Mouse (Mus musculus) c-Kit-positive CD71-positive TER-119-positive erythroid progenitor cells, embryonic 14.5 days (primary cell): Measurements from ENCODE around the gene Slc24a4.

Experiments used
- DNase-seq: peaks from one replicate; pipeline ENCODE4 v3.0.0-alpha.2; 2013; ENCODE audit warnings: low spot score

Gene Slc24a4

DNA sequence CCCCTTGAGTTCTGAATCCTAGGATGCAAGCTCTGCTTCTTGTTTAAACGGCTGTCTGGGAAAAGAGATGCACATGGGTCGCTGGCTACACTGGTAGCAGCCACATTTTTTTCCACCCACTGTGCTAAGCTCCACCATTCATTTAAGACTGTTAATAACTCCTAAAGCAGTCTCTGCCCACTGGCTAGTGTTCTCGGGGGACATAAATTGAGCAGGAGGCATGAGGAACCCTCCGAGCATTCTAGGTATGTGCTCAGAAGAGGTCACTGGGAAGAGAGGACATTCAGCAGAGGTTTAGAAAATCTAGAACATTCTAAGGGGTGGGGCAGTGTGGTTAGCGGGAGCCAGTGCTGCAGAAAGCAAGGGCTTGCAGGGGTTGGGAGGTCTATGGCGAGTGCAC lies 156.8 kb downstream of the Slc24a4 start:
- DNase-seq = no peak

DNA sequence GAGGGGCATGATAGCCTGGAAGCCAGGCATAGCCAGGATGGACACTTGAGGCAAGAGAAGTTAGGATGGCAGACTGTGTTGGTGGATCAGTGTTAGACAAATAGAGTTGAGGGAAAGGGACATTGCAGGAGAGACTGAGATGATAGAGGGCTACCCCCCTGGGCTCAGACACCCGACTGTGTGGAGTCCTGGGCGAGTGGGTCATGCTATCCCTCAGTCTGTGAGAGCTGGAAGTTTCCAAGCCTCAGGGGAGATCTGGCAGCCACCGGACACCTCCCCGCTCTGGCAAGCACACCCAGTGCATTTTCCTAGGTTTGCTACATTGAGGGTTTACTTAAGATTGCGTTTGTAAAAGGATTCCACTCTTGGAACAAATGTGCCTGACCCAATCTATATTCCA lies 157.2 kb downstream of the Slc24a4 start:
- DNase-seq = no peak

DNA sequence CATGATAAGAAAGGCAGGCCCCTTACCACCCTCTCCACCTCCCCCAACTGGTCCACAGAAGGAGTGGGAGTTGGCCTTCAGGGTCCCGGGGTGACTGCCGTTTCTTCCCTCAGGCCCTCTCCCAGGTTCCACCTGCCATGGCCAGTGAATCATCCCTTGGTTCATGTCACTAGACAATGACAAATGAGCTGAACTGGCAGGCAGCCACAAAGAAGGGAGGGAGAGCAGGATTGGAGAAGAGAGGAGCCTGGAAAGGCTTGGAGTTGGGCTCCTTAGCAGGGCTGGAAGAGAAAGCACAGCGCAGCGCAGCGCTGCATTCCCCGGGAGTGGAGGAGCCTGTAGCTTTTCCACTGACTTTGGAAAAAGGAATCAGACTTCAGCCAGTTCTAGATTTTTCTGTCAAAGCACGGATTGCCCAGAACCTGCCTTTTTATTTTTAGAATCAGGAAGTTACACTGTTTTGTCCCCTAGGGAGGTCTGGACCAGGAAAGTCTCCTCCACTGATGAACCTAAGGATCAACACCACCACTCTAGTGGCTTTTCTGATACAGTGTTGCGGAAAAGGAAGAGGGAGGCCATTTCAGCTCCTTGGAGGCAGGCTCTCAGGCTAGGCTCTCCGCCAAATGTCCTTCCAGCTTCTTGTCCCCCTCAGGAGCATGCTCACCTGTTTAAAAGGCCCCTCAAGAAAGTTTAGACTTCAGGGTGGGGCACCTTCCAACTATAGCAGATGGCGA lies 158.3 kb downstream of the Slc24a4 start:
- no peak for DNase-seq

DNA sequence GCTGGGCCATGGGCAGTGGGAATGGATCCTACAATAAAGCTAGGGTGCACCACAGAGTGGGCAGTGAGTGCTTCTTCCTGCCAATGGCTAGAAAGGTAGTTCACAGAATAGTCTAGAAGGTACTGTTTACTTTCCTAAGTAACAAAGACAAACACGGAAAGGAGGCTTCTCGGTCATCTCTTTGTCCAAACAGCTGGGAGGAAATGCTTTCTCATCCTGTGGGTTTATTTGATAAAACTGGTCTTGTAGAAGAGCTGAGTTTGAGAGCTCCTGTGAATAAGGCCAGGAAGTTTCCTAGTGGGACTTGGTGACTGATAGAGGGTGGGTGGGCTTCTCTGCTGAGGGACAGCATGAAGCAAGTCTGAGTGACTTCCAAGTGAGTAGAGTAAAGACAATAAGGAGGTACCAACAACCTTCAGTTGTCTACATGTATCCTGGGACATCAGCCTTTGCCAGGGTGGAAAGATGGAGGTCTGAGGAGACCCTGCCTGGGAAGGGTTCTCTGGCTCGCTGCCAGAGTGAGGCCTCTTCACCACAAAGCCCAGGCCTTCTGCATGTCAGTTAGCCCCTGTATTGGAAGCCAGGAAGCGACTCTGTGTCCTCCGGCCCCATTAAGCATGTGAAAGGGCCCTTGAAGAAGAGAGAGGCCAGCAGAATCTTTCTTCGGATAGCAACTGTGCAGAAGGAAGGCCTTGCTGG lies 159.5 kb downstream of the Slc24a4 start:
- no peak for DNase-seq

DNA sequence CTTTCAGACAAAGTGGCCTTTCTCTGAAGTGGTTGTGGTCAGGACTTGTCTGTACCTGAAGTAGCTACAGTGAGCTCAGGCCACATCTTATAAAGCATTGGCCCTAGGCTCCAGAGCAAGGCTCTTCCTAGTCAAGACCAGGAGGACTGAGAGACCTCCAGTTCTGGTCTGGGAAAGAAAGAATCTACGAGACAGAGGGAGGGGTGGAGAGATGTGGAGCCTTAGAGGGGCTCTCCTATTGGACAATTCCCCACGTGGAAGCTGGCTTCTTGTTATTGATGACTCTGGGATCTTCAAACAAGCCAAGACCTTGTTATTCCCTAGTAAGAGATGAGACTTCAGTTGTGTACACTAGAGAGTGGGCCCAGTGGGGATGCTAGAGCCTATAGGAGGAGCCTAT lies 160.3 kb downstream of the Slc24a4 start:
- no peak for DNase-seq

DNA sequence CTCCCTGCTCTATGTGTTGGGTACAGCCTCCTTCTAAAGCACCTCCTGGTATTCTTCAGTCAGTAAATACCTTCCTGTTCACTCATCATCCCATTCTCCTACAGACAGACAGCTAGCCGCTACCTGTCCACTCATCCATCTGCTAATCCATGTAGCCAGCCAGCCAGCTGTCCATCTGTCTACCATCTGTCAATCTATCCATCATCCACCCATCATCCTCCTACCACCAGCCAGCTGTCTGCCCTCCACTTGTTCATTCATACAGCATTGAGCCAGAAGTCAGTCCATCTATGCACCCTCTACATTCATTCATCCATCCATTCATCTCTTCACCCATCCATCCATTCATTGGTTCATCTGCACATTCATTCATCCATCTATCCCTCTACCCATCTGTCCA lies 161.0 kb downstream of the Slc24a4 start:
- no peak for DNase-seq

DNA sequence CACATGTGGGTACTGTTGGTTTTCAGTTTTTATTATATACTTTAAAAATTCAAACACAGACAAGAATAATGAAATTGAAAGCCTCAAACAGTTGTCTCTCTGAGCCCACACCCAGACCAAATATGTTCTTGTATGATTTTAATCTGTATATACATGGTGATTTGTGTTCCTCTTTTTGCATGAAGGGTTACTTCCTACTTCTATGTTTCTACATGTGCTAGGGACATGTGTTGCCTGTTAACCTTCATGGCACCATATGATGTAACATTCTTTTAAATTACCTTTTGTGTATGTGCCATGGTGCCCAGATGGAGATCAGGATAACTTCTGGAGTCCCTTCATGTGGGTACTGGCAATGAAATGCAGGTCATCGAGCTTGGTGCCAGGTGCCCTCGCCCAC lies 162.1 kb downstream of the Slc24a4 start:
- no peak for DNase-seq

DNA sequence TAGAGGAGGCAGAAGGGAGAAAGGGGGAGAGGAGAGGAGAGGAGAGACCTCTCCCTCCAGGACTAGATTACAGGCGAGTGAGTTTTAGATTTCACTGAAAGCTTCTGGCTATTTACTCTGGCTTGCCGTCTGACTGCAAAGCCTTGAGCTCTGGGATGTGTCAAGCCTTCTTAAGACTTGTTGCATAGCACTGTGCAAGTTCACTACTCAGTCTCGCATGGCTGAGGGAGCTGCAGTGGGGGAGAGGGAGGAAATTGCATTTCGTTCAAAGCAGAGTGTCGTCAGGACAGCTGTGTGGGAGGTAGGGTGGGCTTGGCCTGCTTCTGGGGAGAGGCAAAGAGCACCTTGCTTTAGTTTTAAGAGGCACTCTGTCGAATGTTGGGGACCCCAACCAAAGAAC lies 163.2 kb downstream of the Slc24a4 start:
- no peak for DNase-seq

DNA sequence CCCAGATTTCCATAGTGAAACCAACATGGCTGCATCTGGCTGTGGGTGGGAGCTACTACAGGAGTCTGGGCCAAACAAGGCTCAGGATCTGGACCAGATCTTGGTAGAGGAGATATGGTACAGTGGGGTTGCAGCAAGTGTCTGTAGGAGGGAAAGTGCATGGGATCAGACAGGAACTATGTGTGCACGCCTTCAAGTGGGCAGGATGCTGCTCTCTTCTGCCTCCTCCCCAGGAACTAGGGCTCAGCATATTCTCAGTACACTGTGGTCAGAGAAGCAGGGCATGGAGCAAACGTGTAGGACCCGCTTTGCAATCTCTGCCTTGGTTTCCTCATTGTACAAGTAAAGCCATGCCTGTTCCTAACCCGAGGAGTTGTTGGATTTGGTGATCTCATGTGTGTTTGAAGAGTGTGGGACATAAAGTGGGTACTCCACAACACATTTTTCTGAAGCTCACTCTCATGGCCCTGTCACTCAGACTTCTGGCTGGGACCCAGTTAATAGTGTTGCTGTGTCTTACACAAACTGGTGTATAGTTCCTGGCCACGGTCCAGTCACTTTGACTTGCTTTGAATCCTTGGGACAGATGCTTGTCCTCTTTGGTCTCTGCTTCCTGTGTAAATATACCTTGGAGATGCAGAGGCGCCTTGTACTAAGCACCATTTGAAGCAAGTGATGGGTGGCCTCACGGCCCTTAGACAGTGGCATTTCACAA lies 164.1 kb downstream of the Slc24a4 start:
- DNase-seq = no peak

DNA sequence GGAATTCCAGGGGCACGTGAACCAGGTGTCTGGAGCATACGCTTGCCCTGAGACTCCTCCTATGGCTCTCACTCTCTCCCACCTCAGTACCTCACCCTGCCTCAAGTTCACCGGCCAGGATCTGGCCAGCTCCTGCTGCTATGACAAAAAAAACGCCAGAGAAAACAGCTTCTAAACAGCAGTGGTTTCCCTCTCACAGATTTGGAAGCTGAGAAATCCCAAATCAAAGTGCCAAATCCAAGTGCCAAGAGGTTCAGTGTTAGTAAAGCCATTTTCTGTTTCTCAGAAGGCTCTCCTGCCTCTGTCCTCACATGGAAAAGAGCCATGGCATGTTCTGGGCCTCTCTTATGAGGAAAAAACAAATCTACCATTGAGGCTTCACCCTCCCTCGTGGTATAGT lies 166.1 kb downstream of the Slc24a4 start:
- no peak for DNase-seq

DNA sequence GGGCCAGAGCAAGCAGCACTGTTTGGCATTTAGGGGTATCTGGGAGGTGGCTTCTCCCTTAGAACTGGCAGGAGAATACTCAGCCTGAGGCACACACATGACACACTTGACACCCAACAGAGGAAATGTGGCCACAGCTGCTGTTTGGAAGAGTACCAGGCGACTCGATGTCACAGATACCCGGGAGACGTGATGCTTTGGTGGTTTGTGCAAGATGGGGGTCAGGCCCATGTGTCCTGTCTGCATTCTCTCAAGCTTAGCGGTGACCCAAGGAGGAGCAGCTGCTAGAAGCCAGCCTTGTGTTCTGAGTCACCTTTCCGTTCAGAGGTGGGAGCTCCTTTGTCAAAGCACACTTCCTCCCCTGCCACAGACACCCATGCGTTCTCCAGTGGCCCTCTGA lies 166.7 kb downstream of the Slc24a4 start:
- no peak for DNase-seq

DNA sequence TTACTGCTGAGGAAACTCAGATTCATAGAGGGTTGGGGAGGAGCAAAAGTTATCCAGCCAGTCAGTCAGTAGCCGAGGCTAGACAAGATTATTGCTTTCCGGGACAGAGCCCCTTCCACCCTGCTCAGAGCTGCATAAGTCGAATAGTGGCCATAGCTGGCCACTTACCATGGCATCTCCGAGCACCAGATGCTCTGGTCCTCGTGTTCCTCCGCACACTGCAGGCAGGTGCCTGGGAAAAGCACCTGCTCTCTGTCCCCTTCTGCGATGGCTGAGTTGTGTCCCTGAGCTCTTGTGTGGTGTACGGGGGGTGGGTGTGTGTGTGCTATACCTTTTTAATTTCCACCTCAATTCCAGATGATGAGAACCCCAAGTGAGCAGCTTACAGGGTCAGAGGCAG lies 167.1 kb downstream of the Slc24a4 start:
- no peak for DNase-seq

DNA sequence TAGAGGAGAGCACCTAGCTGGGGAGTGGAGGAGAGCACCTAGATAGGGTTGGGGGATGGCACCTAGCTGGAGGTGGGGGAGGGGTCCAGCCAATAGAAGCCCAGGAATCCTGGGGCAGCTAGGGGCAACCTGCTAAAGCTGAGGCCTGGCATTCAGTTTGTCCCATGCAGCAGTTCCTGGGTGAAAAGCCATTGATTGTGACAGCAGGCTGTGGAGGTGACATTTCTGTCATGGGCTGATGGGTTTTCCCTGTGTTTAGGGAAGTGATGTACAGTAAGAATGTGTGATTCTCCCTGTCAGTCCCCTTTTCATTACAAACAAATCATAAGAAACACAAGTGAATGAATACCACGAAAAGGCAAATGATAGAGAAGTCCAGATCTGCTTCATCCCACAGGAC lies 167.8 kb downstream of the Slc24a4 start:
- no peak for DNase-seq

DNA sequence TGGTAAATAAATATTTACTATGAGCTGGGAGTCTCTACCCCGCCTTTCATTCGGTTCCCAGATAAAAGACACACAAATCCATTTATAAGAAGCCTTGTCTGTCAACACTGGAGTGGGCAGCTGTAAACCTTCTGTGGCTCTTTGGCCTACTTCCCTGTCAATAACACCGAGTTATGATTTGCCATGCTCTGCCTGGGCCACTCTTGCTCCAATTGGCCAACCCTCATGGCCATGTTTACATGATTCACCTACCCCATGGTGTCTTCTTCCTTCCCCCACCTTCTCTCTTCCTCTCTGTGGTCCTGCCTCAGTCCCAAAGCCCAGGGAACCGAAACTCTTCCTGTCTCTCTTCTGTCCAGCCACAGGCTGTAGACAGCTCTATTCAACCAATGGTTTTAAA lies 168.4 kb downstream of the Slc24a4 start:
- DNase-seq = no peak

DNA sequence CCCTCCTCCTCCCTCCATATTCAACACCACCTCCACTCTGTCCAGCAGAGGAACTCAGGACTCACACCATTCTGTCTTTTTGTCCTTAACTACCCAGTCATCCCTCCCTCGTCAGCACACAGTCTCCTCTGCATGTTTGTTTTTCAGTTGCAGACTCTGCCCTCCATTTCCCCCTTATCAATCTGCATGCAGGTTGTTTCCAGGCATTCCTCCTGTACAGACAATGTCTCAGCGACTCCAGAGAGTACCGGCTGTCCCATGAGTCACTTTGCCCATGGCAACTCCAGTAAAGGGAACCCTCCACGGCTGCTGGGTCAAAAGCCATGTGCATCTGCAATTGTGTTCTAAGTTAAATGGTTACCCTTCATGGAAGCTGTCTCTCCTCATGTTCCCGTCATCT lies 170.7 kb downstream of the Slc24a4 start:
- DNase-seq = no peak

DNA sequence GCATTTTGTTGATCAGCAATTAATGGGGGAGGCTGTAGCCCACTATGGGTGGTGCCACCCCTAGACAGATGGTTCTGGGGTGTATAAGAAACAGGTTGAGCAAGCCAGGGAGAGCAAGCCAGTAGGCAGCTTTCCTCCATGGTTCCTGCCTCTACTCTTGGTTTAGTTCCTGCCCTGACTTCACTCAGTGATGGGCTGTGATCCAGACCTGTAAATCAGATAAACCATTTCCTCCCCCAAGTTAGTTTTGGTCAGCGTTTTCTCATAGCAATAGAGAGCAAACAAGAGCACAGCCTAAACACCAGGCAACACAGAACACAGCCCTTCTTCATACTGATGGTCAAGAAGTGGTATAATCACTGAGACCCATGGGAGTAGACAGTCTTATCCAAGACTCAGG lies 173.1 kb downstream of the Slc24a4 start:
- DNase-seq = no peak

DNA sequence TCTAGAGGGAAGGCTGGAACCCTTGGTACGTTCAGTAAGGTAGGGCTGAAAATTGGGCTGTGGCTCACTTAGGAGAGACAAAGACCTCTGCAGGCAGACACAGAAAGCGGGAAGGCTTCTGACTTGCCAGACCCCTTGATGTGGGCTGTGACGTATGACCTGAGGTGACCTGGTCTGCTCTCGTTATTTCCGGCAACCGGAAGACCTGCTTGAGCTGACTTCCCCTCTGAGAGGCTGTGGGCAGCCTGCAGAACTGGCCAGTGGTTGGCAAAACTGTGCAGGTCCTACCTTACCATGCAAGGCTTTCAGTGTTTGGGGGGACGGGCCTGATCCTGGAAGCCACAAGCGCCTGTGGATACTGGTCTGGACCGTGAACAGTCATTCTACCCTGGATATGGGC lies 173.8 kb downstream of the Slc24a4 start:
- DNase-seq = no peak

DNA sequence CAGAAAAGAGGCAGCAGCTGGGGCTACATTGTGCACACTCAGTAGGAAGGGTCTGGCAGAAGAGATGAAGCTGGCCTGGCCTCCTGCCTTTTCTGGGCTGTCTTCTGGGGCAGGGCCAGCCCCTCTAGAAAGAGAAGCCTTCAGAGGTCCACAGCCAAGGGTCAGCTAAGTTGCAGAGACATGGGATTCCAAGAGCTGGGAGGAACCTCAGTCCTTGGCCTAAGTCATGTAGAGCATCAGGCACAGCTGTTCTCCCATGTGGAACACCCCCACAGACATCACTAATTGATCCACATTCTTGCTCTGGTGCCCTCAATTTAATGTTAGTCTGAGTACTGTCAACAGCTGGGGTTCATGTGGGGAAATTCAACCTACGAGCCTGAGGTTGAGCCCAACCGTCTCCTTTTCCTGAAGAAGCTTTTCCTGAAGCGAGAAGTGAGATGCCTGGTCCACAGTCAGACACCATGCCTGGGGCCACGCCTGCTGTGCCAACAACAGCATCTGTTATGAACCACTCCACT lies 174.4 kb downstream of the Slc24a4 start:
- DNase-seq = no peak

DNA sequence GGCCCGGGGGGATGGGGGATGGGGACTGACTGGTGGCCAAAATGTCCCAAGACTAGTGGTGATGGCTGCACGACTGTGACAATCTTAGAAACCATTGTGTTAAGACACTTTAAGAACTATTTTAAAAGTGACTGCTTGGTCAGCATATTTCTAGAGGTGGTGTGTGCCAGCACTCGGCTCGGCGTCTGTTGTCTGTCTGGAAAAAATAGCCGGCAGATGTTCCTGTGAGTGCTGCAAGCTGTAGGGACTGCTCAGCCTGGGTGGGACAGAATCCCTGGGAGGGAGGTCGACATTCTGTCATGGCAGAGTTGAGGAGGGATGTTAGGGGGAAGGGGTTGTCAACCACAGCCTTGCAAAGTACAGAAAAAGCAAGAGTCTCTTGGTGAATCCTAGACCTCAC lies 175.3 kb downstream of the Slc24a4 start:
- DNase-seq = no peak

DNA sequence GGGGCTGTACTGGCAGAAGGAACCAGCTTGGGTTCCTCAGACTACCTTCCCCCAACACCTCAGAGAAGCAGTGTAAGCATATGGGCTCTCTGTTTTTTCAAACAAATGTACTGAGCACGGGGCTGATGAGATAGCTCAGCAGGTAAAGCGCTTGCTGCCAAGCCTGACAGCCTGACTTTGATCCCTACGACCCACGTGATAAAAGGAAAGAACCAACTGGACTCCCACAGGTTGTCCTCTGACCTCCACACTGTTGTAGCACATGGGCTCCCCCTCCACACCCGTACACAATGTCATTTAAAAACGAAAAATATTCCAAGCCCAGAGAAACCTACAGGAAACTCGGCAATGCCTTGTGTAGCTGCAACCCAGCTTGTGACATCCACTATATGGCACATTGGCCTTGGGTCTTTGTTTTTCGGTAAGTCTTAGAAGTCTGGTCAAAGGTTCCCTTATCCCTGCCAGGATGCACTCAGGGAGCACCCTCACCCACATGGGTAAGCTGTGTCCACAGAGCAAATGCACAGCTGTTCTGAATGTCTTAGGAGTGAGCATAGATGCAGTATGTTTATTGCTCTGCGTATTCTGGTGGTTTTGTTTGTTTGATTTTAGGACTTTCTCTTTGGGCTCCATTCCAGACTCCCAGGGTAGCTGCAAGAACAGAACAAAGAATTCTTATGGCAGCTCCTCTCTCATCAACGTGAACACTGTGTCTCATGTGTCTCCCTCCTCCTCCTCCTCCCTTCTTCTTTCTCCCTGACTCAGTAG lies 176.7 kb downstream of the Slc24a4 start:
- no peak for DNase-seq

DNA sequence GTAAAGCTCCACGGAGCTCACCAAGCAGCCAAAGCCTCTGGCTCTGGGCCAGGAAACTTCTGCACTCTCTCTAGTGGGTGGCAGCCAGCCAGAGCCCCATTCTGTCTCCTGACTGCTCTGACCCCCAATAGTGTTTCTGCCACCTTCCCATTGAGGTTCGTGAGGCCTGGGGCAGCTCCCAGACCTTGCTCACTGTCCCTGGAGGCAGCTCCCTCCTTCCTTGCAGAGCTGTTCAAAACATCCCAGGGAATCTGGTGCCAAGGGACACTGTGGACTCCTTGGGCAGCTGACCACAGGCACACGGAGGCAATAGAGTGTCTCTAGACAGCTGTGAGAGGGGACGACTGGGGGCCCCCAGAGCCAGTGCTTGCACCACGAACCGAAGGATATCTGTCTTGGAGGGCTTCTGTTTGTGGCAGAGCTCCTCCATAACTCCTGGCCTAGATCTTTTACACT lies 179.5 kb downstream of the Slc24a4 start:
- DNase-seq = no peak

DNA sequence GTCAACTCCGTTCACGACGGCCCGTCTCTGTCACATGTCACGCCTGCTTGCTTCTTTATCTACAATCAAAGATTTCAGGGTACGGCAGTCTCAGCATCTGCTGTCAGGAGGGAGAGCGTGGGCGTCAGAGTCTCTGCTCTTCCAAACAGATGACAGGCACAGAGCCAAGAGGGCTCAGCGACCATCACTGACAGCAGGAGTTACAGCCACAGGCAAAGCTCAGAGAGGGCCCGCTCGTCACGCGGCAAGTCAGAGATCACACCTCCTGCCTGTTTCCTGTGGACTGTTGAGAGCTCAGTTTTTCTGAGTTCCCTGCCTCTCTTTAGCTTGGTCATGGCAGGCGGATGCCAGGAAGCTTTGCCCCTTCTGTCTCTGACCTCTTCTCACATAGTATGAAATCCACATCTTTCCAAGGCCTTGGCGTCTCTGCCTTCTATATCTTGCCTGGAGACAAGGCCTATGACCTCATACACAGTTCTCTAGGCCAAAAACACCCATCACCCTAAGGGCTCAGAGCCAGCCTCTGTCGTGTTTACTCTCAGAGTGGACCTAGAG lies 180.0 kb downstream of the Slc24a4 start:
- DNase-seq = no peak
